Mouse (Mus musculus) heart, adult 2 months (tissue): ENCODE measurements at regions not wholly inside any gene's neighbourhood (a gene's known extent, or its start where the extent isn't known, plus 50 kb on each side); places are given as distances from the start of the nearest gene placed in this dataset.

ENCODE experiments used
- CTCF ChIP-seq: fragments of 200-600 bp; IDR thresholded peaks from 2 replicates; pipeline ENCODE4 v1.8.1; 2022; ENCODE audit warnings: antibody characterized with exemption, mild to moderate bottlenecking, moderate library complexity
- EP300 ChIP-seq: fragments of 200-500 bp; IDR thresholded peaks from 2 replicates; pipeline ENCODE4 v1.6.1; 2011; ENCODE audit warnings: low read depth, low read length, control low read depth; ENCODE audit not compliant: insufficient read depth
- POLR2A ChIP-seq: fragments of 200-500 bp; IDR thresholded peaks from 2 replicates; pipeline ENCODE4 v1.6.1; 2011; ENCODE audit warnings: mild to moderate bottlenecking, low read depth, low read length, control low read depth; ENCODE audit not compliant: insufficient read depth

DNA sequence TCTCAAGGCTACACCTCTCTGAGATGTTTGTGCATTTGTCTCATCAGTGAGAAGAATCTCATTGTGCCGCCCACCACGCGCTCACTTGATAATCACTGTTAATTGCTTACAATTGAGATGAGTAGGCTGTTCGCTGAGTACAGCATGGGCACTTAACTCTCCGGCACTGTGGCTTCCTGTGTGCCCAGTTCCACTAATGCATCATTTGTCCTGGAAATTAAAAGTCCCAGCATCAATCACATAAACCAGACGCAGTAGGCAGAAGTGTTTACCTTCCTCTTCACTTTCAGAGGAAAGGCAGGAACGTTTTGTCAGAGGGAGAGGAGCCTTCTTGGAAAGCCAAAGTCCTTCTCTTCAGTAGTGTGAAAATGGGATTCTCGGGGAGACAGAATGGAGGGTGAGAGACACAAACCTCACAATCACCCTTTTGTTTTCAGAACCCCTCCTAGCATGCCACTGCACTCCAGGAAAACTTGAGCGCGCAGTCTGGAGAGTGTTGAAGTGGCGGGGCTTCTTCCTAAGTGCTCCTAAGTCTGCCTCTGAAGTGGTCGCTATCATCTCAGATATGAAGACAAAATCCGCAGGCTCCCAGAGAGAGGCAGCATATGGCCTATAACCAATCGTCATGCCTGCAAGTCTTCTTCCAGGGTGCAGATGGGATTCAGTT is 269.7 kb downstream of the Cenpc1 start:
- TF ChIP-seq EP300 (no peak), CTCF (no peak), POLR2A (no peak)
